Mouse (Mus musculus) hindbrain, postnatal 0 days (tissue): ENCODE measurements around the gene Myzap. TPM values are rescaled to one million over a fixed set of nuclear protein-coding genes. Genes with fewer than 3 reads are reported as not detected.

ENCODE experiments used
- ATAC-seq: fragments of 200-750 bp; cut with Nextera tagmentation; 2 replicates; pipeline ENCODE4 v1.8.0; 2017; ENCODE audit warnings: mild to moderate bottlenecking, moderate TSS enrichment, moderate library complexity
- DNase-seq: peaks from one replicate; pipeline ENCODE4 v3.0.0-alpha.2; 2015; ENCODE audit warnings: low spot score
- H3K27ac ChIP-seq: fragments of 300-500 bp; sonication (generic); 2 replicates; pipeline ENCODE4 v1.5.1; 2014; ENCODE audit warnings: mild to moderate bottlenecking
- H3K27me3 ChIP-seq: fragments of 300-500 bp; sonication (generic); 2 replicates; pipeline ENCODE4 v1.6.1; 2014; ENCODE audit warnings: low read length, mixed read lengths; ENCODE audit not compliant: insufficient read depth
- H3K36me3 ChIP-seq: fragments of 300-500 bp; sonication (generic); 2 replicates; pipeline ENCODE4 v1.6.1; 2014; ENCODE audit warnings: low read length, mixed read lengths; ENCODE audit not compliant: insufficient read depth
- H3K4me1 ChIP-seq: fragments of 300-500 bp; sonication (generic); 2 replicates; pipeline ENCODE4 v1.6.1; 2014; ENCODE audit warnings: antibody characterized with exemption, low read length, mixed read lengths; ENCODE audit not compliant: insufficient read depth
- H3K4me2 ChIP-seq: fragments of 300-500 bp; sonication (generic); 2 replicates; pipeline ENCODE4 v1.6.1; 2014; ENCODE audit warnings: low read depth, mild to moderate bottlenecking, low read length, moderate library complexity, mixed read lengths
- H3K4me3 ChIP-seq: fragments of 300-500 bp; sonication (generic); 2 replicates; pipeline ENCODE4 v1.5.1; 2014; ENCODE audit warnings: low read length
- H3K9ac ChIP-seq: fragments of 300-500 bp; sonication (generic); replicated peaks from 2 replicates; pipeline ENCODE4 v1.6.1; 2014; ENCODE audit warnings: mild to moderate bottlenecking, low read length, moderate library complexity, mixed read lengths
- H3K9me3 ChIP-seq: fragments of 300-500 bp; sonication (generic); 2 replicates; pipeline ENCODE4 v1.6.1; 2016; ENCODE audit warnings: low read length, mixed read lengths
- CTCF ChIP-seq: IDR thresholded peaks from 2 replicates; pipeline ENCODE4 v1.5.1; 2016; ENCODE audit warnings: antibody characterized with exemption, control low read depth, low read depth
- WGBS: fragments of 180-500 bp; shearing (Covaris S2); extraction: QIAGEN DNeasy Blood & Tissue Kit; methylation state at CpG from one replicate; pipeline ENCODE4 v1.1.7; 2014; 5-methylcytosine and 5-hydroxymethylcytosine counted together
- polyA plus RNA-seq: library from polyadenylated mRNA; unstranded; fragments of >200 nt; fragmentation: Nextera tagmentation; extraction: Ambion mirVana; gene quantifications from 2 replicates; pipeline ENCODE4 v1.2.1, GENCODE M21; 2015
- total RNA-seq: library from RNA; depleted of rRNA; stranded (reverse); fragments of >200 nt; gene quantifications from 2 replicates; pipeline ENCODE4 v1.2.3, GENCODE M21; 2014

Gene Myzap
- total and polyA plus RNA-seq, 2 experiments from 2014 or later: 1.3 to 1.9 TPM

GRCm38 (mm10) chr9:71617363-71617762 lies 25.2 kb upstream of the Myzap start:
- WGBS: 62% methylated on average over 8 of the region's 8 CpGs
- no peak overlapping the region for H3K27ac ChIP-seq
- H3K27me3 ChIP-seq: no peaks in the 10 kb centered on the region
- peak; percentile 63 for TF ChIP-seq CTCF
- no peak overlapping the region for H3K9ac ChIP-seq
- no peak for ATAC-seq
- H3K36me3 ChIP-seq: no peaks in the 10 kb centered on the region
- no peaks in the 10 kb centered on the region for H3K4me1 ChIP-seq
- no peaks in the 10 kb centered on the region for H3K9me3 ChIP-seq
- no peak overlapping the region for H3K4me3 ChIP-seq
- H3K4me2 ChIP-seq: no peak overlapping the region
- peak; percentile 44 for DNase-seq

- H3K4me1 ChIP-seq: no peaks in the 10 kb centered on the region
- H3K9ac ChIP-seq: no peak overlapping the region
- no peaks in the 10 kb centered on the region for H3K36me3 ChIP-seq
- no peak overlapping the region for H3K27ac ChIP-seq
- peak; percentile 86 for DNase-seq
- 8% methylated on average over 3 of the region's 3 CpGs for WGBS
- no peaks in the 10 kb centered on the region for H3K9me3 ChIP-seq
- ATAC-seq: peak; percentile 80
- peak; percentile 95 for TF ChIP-seq CTCF
- no peak overlapping the region for H3K4me2 ChIP-seq
- no peak overlapping the region for H3K4me3 ChIP-seq
- no peaks in the 10 kb centered on the region for H3K27me3 ChIP-seq
Observed at GRCm38 (mm10) chr9:71616185-71616584, 24.0 kb upstream of the Myzap start.

GRCm38 (mm10) chr9:71614643-71615042 lies 22.5 kb upstream of the Myzap start:
- H3K27ac ChIP-seq: no peak overlapping the region
- WGBS: 24% methylated on average over 2 of the region's 2 CpGs
- H3K27me3 ChIP-seq: no peaks in the 10 kb centered on the region
- H3K36me3 ChIP-seq: no peaks in the 10 kb centered on the region
- no peak overlapping the region for H3K4me2 ChIP-seq
- H3K9me3 ChIP-seq: no peaks in the 10 kb centered on the region
- no peak overlapping the region for H3K4me3 ChIP-seq
- ATAC-seq: no peak
- DNase-seq: peak; percentile 25
- no peaks in the 10 kb centered on the region for H3K4me1 ChIP-seq
- no peak overlapping the region for H3K9ac ChIP-seq
- TF ChIP-seq CTCF: peak; percentile 82

- Histone ChIP-seq H3K36me3 (no peaks in the 10 kb centered on the region), H3K27ac (no peak overlapping the region), H3K4me3 (no peak overlapping the region), H3K27me3 (no peaks in the 10 kb centered on the region), H3K9ac (no peak overlapping the region), H3K4me2 (no peak overlapping the region), H3K4me1 (no peaks in the 10 kb centered on the region), H3K9me3 (no peaks in the 10 kb centered on the region)
- TF ChIP-seq CTCF: peak; percentile 84
- WGBS: 93% methylated on average over 6 of the region's 6 CpGs
- DNase-seq (peak; percentile 54), ATAC-seq (0 out of 2 replicates have a peak, but pooled peaks have one; percentile 14)
Observed at GRCm38 (mm10) chr9:71612981-71613380, 20.8 kb upstream of the Myzap start.

- Histone ChIP-seq H3K27ac (no peak overlapping the region), H3K4me3 (no peak overlapping the region), H3K4me1 (no peaks in the 10 kb centered on the region), H3K9me3 (no peaks in the 10 kb centered on the region), H3K27me3 (no peaks in the 10 kb centered on the region), H3K4me2 (no peak overlapping the region), H3K36me3 (no peaks in the 10 kb centered on the region), H3K9ac (no peak overlapping the region)
- DNase-seq (no peak), ATAC-seq (no peak)
- WGBS: 63% methylated on average over 4 of the region's 4 CpGs
- TF ChIP-seq CTCF: no peak
Observed at GRCm38 (mm10) chr9:71611876-71612275, 19.7 kb upstream of the Myzap start.

- H3K27ac ChIP-seq: no peak overlapping the region
- H3K4me2 ChIP-seq: no peak overlapping the region
- no peaks in the 10 kb centered on the region for H3K36me3 ChIP-seq
- WGBS: 80% methylated on average over 6 of the region's 6 CpGs
- H3K4me1 ChIP-seq: no peaks in the 10 kb centered on the region
- H3K9me3 ChIP-seq: no peaks in the 10 kb centered on the region
- DNase-seq: no peak
- no peaks in the 10 kb centered on the region for H3K27me3 ChIP-seq
- no peak overlapping the region for H3K4me3 ChIP-seq
- no peak overlapping the region for H3K9ac ChIP-seq
- no peak for TF ChIP-seq CTCF
- ATAC-seq: no peak
Observed at GRCm38 (mm10) chr9:71609010-71609409, 16.9 kb upstream of the Myzap start.

GRCm38 (mm10) chr9:71606296-71607057 lies 14.3 kb upstream of the Myzap start:
- Histone ChIP-seq H3K4me1 (no peaks in the 10 kb centered on the region), H3K27ac (no peak overlapping the region)
- 74% methylated on average over 13 of the region's 13 CpGs for WGBS

More at GRCm38 (mm10) chr9:71606296-71607057, 14.3 kb upstream of the Myzap start:
- Histone ChIP-seq H3K9me3 (no peaks in the 10 kb centered on the region), H3K36me3 (no peaks in the 10 kb centered on the region), H3K27me3 (no peaks in the 10 kb centered on the region), H3K4me3 (no peak overlapping the region), H3K4me2 (no peak overlapping the region), H3K9ac (no peak overlapping the region)
- no peak for DNase-seq
- ATAC-seq: no peak
- TF ChIP-seq CTCF: no peak
